Mouse (Mus musculus) heart, embryonic 16.5 days (tissue): ENCODE data around the gene Dglucy. TPM values are rescaled to one million over a fixed set of nuclear protein-coding genes. Genes with fewer than 3 reads are reported as not detected.
A peak's percentile ranks its signal among the peaks of the same experiment; 100 is the strongest.

Experiments used
- ATAC-seq: fragments of 200-750 bp; cut with Nextera tagmentation; replicated peaks from 2 replicates; pipeline ENCODE4 v1.8.0; 2017; ENCODE audit warnings: moderate number of reproducible peaks; ENCODE audit not compliant: insufficient read depth, low FRiP score; ENCODE audit errors: extremely low read depth
- H3K27ac ChIP-seq: fragments of 300-500 bp; sonication (generic); 2 replicates; pipeline ENCODE4 v1.5.1; 2014; ENCODE audit warnings: mild to moderate bottlenecking, low read length, control low read depth, moderate library complexity
- H3K27me3 ChIP-seq: fragments of 300-500 bp; sonication (generic); 2 replicates; pipeline ENCODE4 v1.6.1; 2014; ENCODE audit warnings: low read length, mixed read lengths; ENCODE audit not compliant: control insufficient read depth, insufficient read depth
- H3K36me3 ChIP-seq: fragments of 300-500 bp; sonication (generic); 2 replicates; pipeline ENCODE4 v1.6.1; 2014; ENCODE audit not compliant: control insufficient read depth, insufficient read depth
- H3K4me1 ChIP-seq: fragments of 300-500 bp; sonication (generic); 2 replicates; pipeline ENCODE4 v1.6.1; 2014; ENCODE audit warnings: low read length, mixed read lengths; ENCODE audit not compliant: control insufficient read depth, insufficient read depth
- H3K4me2 ChIP-seq: fragments of 300-500 bp; sonication (generic); 2 replicates; pipeline ENCODE4 v1.6.1; 2014; ENCODE audit warnings: low read depth, mild to moderate bottlenecking, control low read depth, low read length
- H3K4me3 ChIP-seq: fragments of 300-500 bp; sonication (generic); 2 replicates; pipeline ENCODE4 v1.5.1; 2014; ENCODE audit warnings: mild to moderate bottlenecking, control low read depth, low read length
- H3K9ac ChIP-seq: fragments of 300-500 bp; sonication (generic); 2 replicates; pipeline ENCODE4 v1.6.1; 2014; ENCODE audit warnings: low read length, control low read depth
- H3K9me3 ChIP-seq: fragments of 300-500 bp; sonication (generic); replicated peaks from 2 replicates; pipeline ENCODE4 v1.6.1; 2016; ENCODE audit warnings: low read length; ENCODE audit not compliant: control insufficient read depth
- WGBS: fragments of 180-500 bp; shearing (Covaris S2); extraction: QIAGEN DNeasy Blood & Tissue Kit; methylation state at CpG from one replicate; pipeline ENCODE4 v1.1.7; 2014; 5-methylcytosine and 5-hydroxymethylcytosine counted together
- polyA plus RNA-seq: library from polyadenylated mRNA; unstranded; fragments of >200 nt; fragmentation: Nextera tagmentation; extraction: Ambion mirVana; gene quantifications from 2 replicates; pipeline ENCODE4 v1.2.1, GENCODE M21; 2015

Gene Dglucy
- polyA plus RNA-seq, 1 experiment from 2014 or later: 6.3 TPM

DNA sequence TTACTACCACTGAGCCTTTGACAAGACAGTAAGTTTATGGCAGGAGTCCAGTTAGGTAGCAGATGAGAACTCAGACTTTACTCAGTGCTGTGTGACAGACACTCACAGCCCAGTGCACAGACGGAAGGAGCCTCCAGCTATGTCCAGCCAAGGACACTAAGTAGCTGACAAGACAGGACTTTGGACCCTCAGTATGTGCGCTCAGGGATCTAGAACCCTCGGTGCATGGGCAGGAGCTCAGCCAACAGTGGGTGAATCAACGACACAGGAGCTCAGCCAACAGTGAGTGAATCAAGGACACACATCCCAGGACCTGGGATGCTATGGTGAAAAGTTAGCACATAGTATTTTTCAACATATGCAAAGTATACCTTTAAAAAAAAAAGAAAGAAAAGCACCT is 157.9 kb downstream of the Dglucy start:
- no peak overlapping the region for H3K4me2 ChIP-seq
- no peaks in the 10 kb centered on the region for H3K27me3 ChIP-seq
- peak overlapping the region; percentile 9; the same call in 1 of the 2 replicates for H3K27ac ChIP-seq
- no peak overlapping the region for H3K9ac ChIP-seq
- no peak overlapping the region for H3K4me3 ChIP-seq
- H3K36me3 ChIP-seq: peaks cover 2% of the 10 kb centered on the region; the same call in 1 of the 2 replicates
- no peak for ATAC-seq
- H3K4me1 ChIP-seq: peaks cover 6% of the 10 kb centered on the region
- H3K9me3 ChIP-seq: no peaks in the 10 kb centered on the region
- WGBS: 82% methylated on average over 4 of the region's 4 CpGs

DNA sequence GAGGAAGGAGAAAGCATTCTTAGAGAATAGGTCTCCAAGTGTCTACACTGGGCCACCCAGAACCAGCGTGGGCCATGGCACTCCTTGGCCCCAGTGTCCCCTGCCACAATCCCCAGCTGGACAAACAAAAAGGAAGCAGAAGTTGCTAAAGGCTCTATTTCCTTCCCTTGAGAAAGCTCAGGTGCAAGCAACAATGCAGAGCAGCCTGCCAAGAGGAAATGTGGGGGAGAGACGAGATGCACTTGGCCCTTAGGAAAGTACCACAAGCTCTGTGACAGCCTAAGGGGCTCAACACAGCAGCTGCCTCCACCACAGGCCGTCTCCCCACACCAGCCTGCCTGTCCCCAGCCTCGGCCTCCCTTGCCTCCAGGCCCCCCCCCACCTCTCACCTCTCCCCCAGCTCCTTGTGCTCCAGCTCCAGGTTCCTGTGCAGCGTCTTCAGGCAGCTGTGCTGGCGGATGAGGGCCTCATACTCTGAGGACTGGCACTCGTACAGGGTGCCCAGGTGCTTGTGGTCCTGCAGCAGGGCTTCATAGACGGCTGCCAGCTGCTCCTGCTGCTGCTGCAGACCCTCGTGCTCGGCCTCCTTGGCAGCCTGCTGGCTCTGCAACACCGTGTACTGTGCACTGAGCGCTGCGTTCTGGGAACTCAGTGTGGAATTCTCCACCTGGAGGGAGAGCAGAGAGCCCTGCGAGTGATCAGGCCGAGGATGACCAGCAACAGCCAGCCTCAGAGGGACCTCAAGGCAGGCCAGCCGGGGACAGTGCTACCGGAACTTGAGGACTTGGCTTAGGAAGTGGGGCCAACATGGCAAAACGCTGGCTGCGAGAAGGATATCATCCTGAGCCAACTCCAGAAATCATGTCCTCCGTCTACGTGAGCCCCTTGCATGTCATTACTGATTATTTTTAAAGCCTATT is 158.8 kb downstream of the Dglucy start:
- Histone ChIP-seq H3K4me1 (peaks cover 6% of the 10 kb centered on the region), H3K9ac (no peak overlapping the region; the same call in 1 of the 2 replicates), H3K36me3 (peaks cover 2% of the 10 kb centered on the region; the same call in 1 of the 2 replicates), H3K4me3 (no peak overlapping the region), H3K27ac (peak overlapping the region; percentile 71), H3K4me2 (no peak overlapping the region), H3K27me3 (no peaks in the 10 kb centered on the region; the same call in 1 of the 2 replicates), H3K9me3 (no peaks in the 10 kb centered on the region)
- WGBS: 58% methylated on average over 21 of the region's 21 CpGs
- ATAC-seq: peak; percentile 71

DNA sequence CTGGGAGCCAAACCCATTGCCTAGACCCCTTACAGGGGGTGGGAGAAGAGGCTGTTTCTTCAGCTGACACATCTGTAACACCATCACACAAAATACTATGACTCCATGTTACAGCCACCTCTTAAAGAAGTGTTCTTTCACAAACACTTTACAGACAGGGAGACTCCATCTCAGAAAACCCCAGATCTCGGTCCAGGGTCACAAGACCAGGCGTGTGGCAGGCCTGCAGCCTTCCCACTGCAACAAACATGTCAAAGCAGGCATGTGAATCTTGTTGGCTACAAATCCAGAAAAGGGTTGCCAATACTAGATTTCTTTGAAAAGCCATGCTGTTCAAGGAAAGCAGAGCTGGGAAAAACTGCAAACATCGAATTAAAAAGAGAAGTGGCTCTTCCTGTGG is 162.5 kb downstream of the Dglucy start:
- Histone ChIP-seq H3K9me3 (no peaks in the 10 kb centered on the region), H3K4me2 (no peak overlapping the region), H3K4me1 (peaks cover 6% of the 10 kb centered on the region), H3K9ac (no peak overlapping the region), H3K27me3 (no peaks in the 10 kb centered on the region; the same call in 1 of the 2 replicates), H3K4me3 (no peak overlapping the region), H3K36me3 (no peaks in the 10 kb centered on the region), H3K27ac (no peak overlapping the region)
- no peak for ATAC-seq
- WGBS: 77% methylated on average over 3 of the region's 3 CpGs

DNA sequence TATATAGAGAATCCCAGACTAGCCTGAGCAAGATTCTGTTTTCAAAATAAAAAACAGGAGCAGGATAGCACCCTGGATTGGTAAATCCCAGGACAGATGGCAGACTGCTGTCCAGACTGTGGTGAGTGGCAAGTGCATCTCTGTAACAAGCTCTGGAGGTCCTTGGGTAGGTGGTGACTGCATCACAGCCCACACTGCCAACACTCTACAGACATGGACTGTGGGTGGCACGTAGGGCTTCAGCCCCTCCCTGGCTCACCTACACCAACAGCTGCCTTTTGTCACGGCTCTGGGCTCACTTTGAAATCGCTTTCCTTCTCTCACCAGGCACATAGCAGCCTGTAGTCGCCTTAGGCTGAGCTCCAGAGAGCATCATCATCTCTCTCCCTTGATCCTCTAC is 164.3 kb downstream of the Dglucy start:
- no peaks in the 10 kb centered on the region for H3K9me3 ChIP-seq
- no peak overlapping the region for H3K4me2 ChIP-seq
- no peak overlapping the region for H3K9ac ChIP-seq
- H3K4me3 ChIP-seq: no peak overlapping the region
- peaks cover 7% of the 10 kb centered on the region; the same call in 1 of the 2 replicates for H3K36me3 ChIP-seq
- peaks cover 6% of the 10 kb centered on the region; the same call in 1 of the 2 replicates for H3K4me1 ChIP-seq
- no peak for ATAC-seq
- H3K27me3 ChIP-seq: peaks cover 2% of the 10 kb centered on the region
- 61% methylated on average over 4 of the region's 4 CpGs for WGBS
- H3K27ac ChIP-seq: no peak overlapping the region

DNA sequence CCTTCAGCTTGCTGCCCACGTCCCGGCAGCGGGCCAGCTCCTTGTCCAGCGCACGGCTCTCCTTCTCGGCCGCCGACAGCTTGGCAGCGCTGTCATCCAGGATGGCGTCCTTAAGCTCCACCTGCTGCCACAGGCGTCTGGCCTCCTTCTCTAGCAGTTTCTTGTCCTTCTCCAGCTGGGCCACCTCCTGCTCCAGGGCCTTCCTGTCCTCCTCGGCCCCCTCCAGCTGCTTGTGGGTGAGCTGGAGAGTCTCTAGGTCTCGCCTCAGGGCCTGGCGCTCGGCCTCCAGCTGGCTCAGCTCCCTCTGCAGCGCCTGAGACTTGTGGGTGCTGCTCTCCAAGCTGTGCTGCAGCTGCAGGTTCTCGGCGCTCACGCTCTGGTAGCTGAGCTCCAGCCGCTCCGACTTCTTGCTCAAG is 166.1 kb downstream of the Dglucy start:
- no peak overlapping the region for H3K4me2 ChIP-seq
- no peak overlapping the region for H3K27ac ChIP-seq
- peaks cover 7% of the 10 kb centered on the region; the same call in 1 of the 2 replicates for H3K36me3 ChIP-seq
- no peak overlapping the region for H3K4me3 ChIP-seq
- H3K4me1 ChIP-seq: no peaks in the 10 kb centered on the region
- no peak overlapping the region for H3K9ac ChIP-seq
- H3K27me3 ChIP-seq: peaks cover 3% of the 10 kb centered on the region
- no peak for ATAC-seq
- WGBS: 82% methylated on average over 21 of the region's 21 CpGs
- H3K9me3 ChIP-seq: no peaks in the 10 kb centered on the region

DNA sequence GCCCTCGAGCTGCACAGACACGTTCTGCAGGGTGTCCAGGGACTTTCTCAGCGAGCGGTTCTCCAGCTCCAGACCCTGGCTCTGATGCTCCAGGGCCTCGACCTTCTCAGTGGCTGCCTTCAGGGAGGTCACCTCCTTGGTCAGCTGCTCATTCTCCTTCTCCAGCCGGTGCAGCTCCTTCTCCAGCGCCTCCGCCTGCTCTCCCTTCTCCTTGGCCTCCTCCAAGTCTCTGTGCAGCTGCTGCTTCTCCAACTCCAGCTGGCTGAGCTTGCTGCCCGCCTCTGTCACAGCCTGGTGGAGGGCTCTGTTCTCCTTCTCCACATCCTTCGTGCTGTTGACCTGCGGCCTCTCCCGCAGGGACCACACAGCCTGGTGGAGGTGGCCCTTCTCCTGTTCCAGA is 166.6 kb downstream of the Dglucy start:
- peaks cover 7% of the 10 kb centered on the region; the same call in 1 of the 2 replicates for H3K36me3 ChIP-seq
- no peak overlapping the region for H3K4me3 ChIP-seq
- H3K27me3 ChIP-seq: peaks cover 5% of the 10 kb centered on the region

DNA sequence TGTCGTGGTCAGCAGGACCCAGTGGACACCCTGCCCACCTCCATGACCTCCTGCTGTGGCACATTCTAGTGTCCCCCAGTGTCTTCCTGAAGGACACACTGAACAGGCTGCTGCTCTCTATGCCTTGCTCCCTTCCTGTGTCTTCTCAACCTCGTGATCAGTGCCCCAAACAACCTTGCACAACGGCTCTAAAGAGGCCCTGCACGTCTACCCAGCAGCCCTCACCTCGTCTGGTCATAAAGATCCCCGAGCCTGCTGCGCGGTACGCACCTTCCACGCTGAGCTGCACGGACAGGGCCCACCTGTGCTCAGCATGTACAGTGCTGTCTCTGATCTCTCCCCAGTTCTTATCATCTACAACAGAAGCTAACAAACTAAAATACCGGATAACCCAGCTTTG is 167.1 kb downstream of the Dglucy start:
- WGBS: 84% methylated on average over 12 of the region's 12 CpGs
- Histone ChIP-seq H3K9me3 (no peaks in the 10 kb centered on the region), H3K27ac (no peak overlapping the region), H3K9ac (no peak overlapping the region), H3K27me3 (peaks cover 5% of the 10 kb centered on the region), H3K36me3 (peaks cover 7% of the 10 kb centered on the region; the same call in 1 of the 2 replicates), H3K4me2 (no peak overlapping the region), H3K4me1 (no peaks in the 10 kb centered on the region), H3K4me3 (no peak overlapping the region)
- ATAC-seq: no peak

More for the DNA sequence above, 166.6 kb downstream of the Dglucy start:
- no peak for ATAC-seq
- H3K9me3 ChIP-seq: no peaks in the 10 kb centered on the region
- no peaks in the 10 kb centered on the region for H3K4me1 ChIP-seq
- WGBS: 81% methylated on average over 12 of the region's 12 CpGs
- no peak overlapping the region for H3K4me2 ChIP-seq
- H3K27ac ChIP-seq: no peak overlapping the region
- H3K9ac ChIP-seq: no peak overlapping the region
